Mouse (Mus musculus) stomach, embryonic 14.5 days (tissue): ENCODE data around the gene Srd5a1. TPM values are rescaled to one million over a fixed set of nuclear protein-coding genes. Genes with fewer than 3 reads are reported as not detected.

Source experiments
- ATAC-seq: fragments of 200-750 bp; cut with Nextera tagmentation; 2 replicates; pipeline ENCODE4 v1.8.0; 2017; ENCODE audit warnings: low read depth, moderate TSS enrichment; ENCODE audit not compliant: insufficient number of reproducible peaks, insufficient read depth, low FRiP score
- H3K27ac ChIP-seq: fragments of 300-500 bp; sonication (generic); 2 replicates; pipeline ENCODE4 v1.5.1; 2014; ENCODE audit warnings: mild to moderate bottlenecking, low read length, moderate library complexity, mixed read lengths
- H3K27me3 ChIP-seq: fragments of 300-500 bp; sonication (generic); 2 replicates; pipeline ENCODE4 v1.6.1; 2014; ENCODE audit warnings: low read length, control low read depth, mixed read lengths; ENCODE audit not compliant: control insufficient read depth, insufficient read depth
- H3K36me3 ChIP-seq: fragments of 300-500 bp; sonication (generic); 2 replicates; pipeline ENCODE4 v1.6.1; 2014; ENCODE audit warnings: mild to moderate bottlenecking, control low read depth, low read length, moderate library complexity, mixed read lengths; ENCODE audit not compliant: control insufficient read depth, insufficient read depth
- H3K4me1 ChIP-seq: fragments of 300-500 bp; sonication (generic); 2 replicates; pipeline ENCODE4 v1.6.1; 2014; ENCODE audit warnings: low read length, control low read depth, mixed read lengths; ENCODE audit not compliant: control insufficient read depth, insufficient read depth
- H3K4me2 ChIP-seq: fragments of 300-500 bp; sonication (generic); replicated peaks from 2 replicates; pipeline ENCODE4 v1.6.1; 2014; ENCODE audit warnings: low read depth, low read length, control low read depth
- H3K4me3 ChIP-seq: fragments of 300-500 bp; sonication (generic); 2 replicates; pipeline ENCODE4 v1.5.1; 2014; ENCODE audit warnings: low read depth, low read length, control low read depth
- H3K9ac ChIP-seq: fragments of 300-500 bp; sonication (generic); replicated peaks from 2 replicates; pipeline ENCODE4 v1.6.1; 2014; ENCODE audit warnings: low read depth, mild to moderate bottlenecking, control low read depth, low read length, moderate library complexity, mixed read lengths
- H3K9me3 ChIP-seq: fragments of 300-500 bp; sonication (generic); 2 replicates; pipeline ENCODE4 v1.6.1; 2016; ENCODE audit warnings: low read depth, low read length, control low read depth; ENCODE audit not compliant: control insufficient read depth
- WGBS: fragments of 180-500 bp; shearing (Covaris S2); extraction: QIAGEN DNeasy Blood & Tissue Kit; methylation state at CpG from one replicate; pipeline ENCODE4 v1.1.7; 2014; 5-methylcytosine and 5-hydroxymethylcytosine counted together
- polyA plus RNA-seq: library from polyadenylated mRNA; unstranded; fragments of >200 nt; fragmentation: Nextera tagmentation; extraction: Ambion mirVana; gene quantifications from 2 replicates; pipeline ENCODE4 v1.2.1, GENCODE M21; 2014

Srd5a1 gene
- polyA plus RNA-seq, 1 experiment from 2014 or later = 35.3 TPM

DNA sequence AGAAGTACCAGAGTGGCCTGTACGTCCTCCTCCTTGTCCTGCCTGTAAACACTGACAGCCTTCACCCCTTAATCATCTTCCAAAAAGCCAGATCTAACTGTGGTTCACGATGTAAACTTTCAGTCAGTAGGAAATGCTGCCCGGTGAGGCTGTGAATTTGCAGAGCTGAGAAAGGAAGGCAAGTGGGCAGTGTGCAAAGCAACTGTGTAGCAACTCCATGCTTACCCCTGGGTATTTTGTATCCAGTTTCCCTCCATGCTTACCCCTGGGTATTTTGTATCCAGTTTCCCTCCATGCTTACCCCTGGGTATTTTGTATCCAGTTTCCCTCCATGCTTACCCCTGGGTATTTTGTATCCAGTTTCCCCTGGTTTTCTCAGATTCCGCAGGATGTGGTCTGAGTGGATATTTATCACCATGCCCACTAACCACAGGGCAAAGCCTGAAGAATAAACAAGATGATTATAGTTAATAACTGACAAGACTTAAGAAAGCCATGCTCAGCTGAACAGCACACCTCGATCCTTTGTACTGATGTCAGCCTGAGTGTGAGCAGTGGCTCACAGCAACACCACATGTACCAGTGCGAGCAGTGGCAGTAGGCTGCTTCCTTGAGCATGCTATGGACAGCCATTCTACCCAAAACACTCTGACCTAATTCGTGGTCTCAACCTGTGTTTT, 16.5 kb downstream of the Srd5a1 start:
- H3K4me2 ChIP-seq = no peak overlapping the region
- no peaks in the 10 kb centered on the region for H3K4me1 ChIP-seq
- no peak for ATAC-seq
- no peak overlapping the region for H3K4me3 ChIP-seq
- WGBS = 76% methylated on average over 7 of the region's 7 CpGs
- H3K9ac ChIP-seq = no peak overlapping the region
- no peaks in the 10 kb centered on the region for H3K36me3 ChIP-seq
- H3K9me3 ChIP-seq = no peaks in the 10 kb centered on the region
- H3K27ac ChIP-seq = no peak overlapping the region
- H3K27me3 ChIP-seq = no peaks in the 10 kb centered on the region

DNA sequence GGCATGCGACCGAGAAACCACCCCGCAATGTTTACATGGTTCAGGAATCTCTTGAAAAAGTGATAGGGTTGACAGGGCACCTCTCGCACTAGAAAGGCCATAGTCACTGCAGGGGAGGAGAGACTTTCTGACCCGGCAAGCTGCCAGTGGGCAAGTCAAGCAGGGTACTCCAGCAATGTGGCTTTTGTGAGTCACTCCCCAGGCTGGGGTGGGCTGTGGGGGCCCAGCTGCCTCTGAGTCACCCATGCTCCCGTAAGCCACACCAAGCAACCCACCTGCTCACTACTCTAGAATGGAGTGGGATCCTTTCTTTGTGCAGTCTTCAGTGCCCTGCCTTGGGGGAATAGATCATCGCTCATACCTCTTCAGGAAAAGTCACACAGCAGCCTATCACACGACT, 17.8 kb downstream of the Srd5a1 start:
- no peak overlapping the region for H3K4me3 ChIP-seq
- H3K27ac ChIP-seq = no peak overlapping the region
- peak; percentile 50; the same call in 1 of the 2 replicates for ATAC-seq
- H3K4me2 ChIP-seq = no peak overlapping the region
- H3K36me3 ChIP-seq = no peaks in the 10 kb centered on the region
- H3K4me1 ChIP-seq = 0 out of 2 replicates have a peak, but pooled peaks cover under 1% of the 10 kb centered on the region
- no peaks in the 10 kb centered on the region for H3K9me3 ChIP-seq
- WGBS = 54% methylated on average over 8 of the region's 8 CpGs
- H3K9ac ChIP-seq = no peak overlapping the region
- no peaks in the 10 kb centered on the region for H3K27me3 ChIP-seq

DNA sequence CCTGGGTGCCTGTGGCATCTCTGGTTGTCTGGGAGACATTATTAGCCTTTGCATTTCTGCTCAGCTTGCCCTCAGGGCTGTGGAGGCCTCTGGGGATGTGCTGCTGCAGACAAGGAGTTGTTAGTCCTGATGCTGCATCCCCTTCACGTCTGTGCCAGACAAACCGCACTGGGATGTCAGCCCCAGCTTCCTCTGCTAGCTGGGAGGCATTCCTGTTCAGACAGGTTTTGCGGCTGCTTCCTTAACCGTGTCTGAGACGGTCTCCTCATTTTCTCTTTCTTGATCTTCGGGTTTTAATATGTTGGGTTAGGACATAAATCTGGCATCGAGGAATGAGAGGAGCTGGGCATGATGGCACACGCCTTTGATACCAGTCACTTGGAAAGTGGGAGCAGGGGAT, 19.0 kb downstream of the Srd5a1 start:
- Histone ChIP-seq H3K4me3 (no peak overlapping the region), H3K9ac (no peak overlapping the region), H3K4me1 (0 out of 2 replicates have a peak, but pooled peaks cover 3% of the 10 kb centered on the region), H3K4me2 (no peak overlapping the region), H3K27me3 (no peaks in the 10 kb centered on the region), H3K9me3 (no peaks in the 10 kb centered on the region), H3K27ac (no peak overlapping the region), H3K36me3 (no peaks in the 10 kb centered on the region)
- ATAC-seq = no peak
- WGBS = 75% methylated on average over 8 of the region's 8 CpGs

DNA sequence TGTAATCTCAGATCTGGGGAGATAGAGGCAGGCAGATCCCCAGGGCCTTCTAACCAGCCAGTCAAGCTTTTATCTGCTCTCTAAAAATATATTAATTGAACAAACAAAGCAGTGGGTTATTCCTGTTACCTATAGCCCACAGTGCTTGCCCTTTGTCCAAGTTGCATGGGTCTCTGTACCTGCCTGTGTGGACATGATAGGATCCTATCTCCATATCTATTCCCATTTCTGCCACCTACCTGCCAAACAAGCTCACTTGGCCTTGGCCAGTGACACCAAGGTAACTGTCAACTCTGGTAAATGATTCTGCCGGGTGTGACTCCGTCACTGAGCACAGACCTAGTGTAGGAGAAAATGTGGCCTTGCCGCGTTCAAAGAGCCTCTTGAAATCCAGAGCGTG, 19.9 kb downstream of the Srd5a1 start:
- no peaks in the 10 kb centered on the region for H3K36me3 ChIP-seq
- no peak overlapping the region for H3K4me2 ChIP-seq
- no peaks in the 10 kb centered on the region for H3K27me3 ChIP-seq
- H3K4me1 ChIP-seq = 0 out of 2 replicates have a peak, but pooled peaks cover 3% of the 10 kb centered on the region
- 87% methylated on average over 5 of the region's 5 CpGs for WGBS
- no peak for ATAC-seq
- H3K27ac ChIP-seq = no peak overlapping the region
- H3K9me3 ChIP-seq = no peaks in the 10 kb centered on the region
- H3K4me3 ChIP-seq = no peak overlapping the region
- H3K9ac ChIP-seq = no peak overlapping the region

DNA sequence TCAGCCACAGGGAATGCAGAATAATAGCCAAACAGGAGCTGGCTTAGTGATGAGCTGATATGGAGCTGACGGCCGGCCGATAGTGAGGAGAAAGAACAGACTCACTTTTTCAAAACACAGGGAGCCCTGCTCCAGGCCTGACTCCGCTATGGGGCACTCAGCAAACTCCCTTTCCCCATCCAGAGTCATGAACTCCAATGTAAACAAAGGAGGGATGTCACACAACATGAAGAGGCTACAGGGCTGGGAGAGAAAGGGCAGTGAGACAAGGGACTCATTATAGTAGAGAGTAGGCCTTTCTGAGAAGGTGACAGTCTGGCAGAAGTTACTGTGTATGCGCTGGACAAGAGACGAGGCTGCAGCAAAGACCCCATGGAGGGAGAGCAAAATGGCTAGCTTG, 23.0 kb downstream of the Srd5a1 start:
- 40% methylated on average over 6 of the region's 6 CpGs for WGBS
- Histone ChIP-seq H3K4me1 (0 out of 2 replicates have a peak, but pooled peaks cover 3% of the 10 kb centered on the region), H3K9ac (no peak overlapping the region), H3K9me3 (no peaks in the 10 kb centered on the region), H3K27me3 (no peaks in the 10 kb centered on the region), H3K4me2 (no peak overlapping the region), H3K27ac (no peak overlapping the region), H3K36me3 (no peaks in the 10 kb centered on the region), H3K4me3 (no peak overlapping the region)
- ATAC-seq = no peak

DNA sequence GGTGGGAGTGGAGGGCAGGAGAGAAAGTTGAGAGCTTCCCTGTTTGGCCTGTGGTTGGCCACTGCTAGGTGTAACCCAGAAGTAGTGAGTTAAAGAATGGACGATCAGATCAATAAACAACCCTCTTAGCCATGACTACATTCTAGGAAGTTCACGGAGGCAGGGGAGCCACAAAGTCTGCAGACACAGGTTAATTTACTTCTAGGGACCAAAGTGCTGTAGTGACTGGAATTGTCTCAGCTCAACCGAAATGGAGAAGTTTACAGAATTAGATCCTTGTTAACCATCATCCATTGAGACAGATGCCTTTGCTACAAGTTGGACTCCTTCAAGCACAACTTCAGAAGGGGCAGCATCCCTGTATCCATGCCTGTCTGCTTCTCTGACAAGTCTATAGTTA, 23.4 kb downstream of the Srd5a1 start:
- no peak overlapping the region for H3K4me3 ChIP-seq
- WGBS = 48% methylated on average over 3 of the region's 3 CpGs
- no peak for ATAC-seq
- H3K27me3 ChIP-seq = no peaks in the 10 kb centered on the region
- H3K27ac ChIP-seq = no peak overlapping the region
- no peaks in the 10 kb centered on the region for H3K9me3 ChIP-seq
- no peak overlapping the region for H3K4me2 ChIP-seq
- H3K9ac ChIP-seq = no peak overlapping the region
- 0 out of 2 replicates have a peak, but pooled peaks cover 3% of the 10 kb centered on the region for H3K4me1 ChIP-seq
- H3K36me3 ChIP-seq = no peaks in the 10 kb centered on the region

DNA sequence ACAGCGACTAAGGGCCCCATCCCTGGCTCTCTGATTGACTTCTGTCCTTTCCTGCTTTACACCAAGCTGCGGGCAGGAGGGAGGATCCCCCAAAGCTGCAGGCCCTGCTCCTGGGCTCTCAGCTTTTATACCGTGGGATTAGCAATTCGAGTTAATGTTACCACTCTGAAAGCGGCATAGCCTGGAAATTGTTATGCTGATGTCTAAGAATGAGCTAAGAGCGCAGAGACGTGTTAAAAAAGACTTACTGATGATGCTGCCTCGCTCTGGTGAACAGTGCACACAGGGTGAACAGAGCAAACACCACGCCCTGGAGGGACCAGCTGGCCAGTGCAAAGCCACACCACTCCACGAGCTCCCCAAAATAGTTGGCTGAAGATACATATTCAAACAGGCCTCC, 24.9 kb downstream of the Srd5a1 start:
- WGBS = 67% methylated on average over 10 of the region's 10 CpGs

DNA sequence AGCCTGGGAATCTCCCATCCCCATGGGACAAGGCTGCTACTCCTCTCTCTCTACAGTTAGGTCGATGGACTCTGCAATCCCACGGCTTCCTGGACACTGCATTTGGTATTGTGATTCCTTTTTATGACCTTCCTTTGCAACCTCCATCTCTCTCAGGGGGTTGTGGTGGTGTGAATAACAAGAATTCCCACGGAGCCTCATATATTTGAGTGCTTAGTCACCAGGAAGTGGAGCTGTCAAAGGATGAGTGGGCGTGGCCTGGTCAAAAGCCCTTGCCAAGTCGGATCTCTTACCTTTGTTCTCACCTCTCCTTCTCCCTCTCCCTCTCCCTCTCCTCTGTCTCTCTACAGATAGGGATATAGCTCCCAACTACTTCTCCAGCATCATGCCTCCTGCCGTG, 25.4 kb downstream of the Srd5a1 start:
- Histone ChIP-seq H3K27me3 (no peaks in the 10 kb centered on the region), H3K9me3 (no peaks in the 10 kb centered on the region), H3K4me1 (0 out of 2 replicates have a peak, but pooled peaks cover 3% of the 10 kb centered on the region), H3K4me2 (no peak overlapping the region), H3K36me3 (no peaks in the 10 kb centered on the region), H3K4me3 (no peak overlapping the region), H3K27ac (no peak overlapping the region), H3K9ac (no peak overlapping the region)
- no peak for ATAC-seq
- WGBS = 59% methylated on average over 6 of the region's 6 CpGs

More for the DNA sequence above, 24.9 kb downstream of the Srd5a1 start:
- Histone ChIP-seq H3K9me3 (no peaks in the 10 kb centered on the region), H3K9ac (no peak overlapping the region), H3K4me2 (no peak overlapping the region), H3K4me3 (no peak overlapping the region), H3K36me3 (no peaks in the 10 kb centered on the region), H3K4me1 (0 out of 2 replicates have a peak, but pooled peaks cover 3% of the 10 kb centered on the region), H3K27ac (no peak overlapping the region), H3K27me3 (no peaks in the 10 kb centered on the region)
- no peak for ATAC-seq

DNA sequence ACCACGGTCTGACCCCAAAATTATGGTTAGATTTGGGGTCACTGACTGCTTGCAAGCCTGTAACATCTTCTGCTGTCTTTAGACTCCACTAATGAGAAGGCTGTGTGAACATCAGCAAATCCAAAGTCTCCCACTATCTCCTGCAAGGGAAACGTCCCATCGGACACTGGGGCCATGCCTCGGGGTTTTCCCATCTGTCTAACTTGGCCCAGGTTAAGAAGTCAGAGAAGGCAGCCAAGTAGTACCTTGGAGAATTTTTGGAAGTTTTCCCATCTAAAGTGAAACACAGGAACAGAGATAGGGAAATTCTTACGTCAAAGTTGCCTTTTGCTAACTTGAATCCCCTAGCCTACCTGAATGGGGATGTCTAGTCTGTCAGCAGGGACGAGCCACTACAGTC, 27.7 kb downstream of the Srd5a1 start:
- Histone ChIP-seq H3K4me1 (0 out of 2 replicates have a peak, but pooled peaks cover 3% of the 10 kb centered on the region), H3K27ac (no peak overlapping the region), H3K4me2 (no peak overlapping the region), H3K9ac (no peak overlapping the region), H3K27me3 (no peaks in the 10 kb centered on the region), H3K36me3 (no peaks in the 10 kb centered on the region), H3K9me3 (no peaks in the 10 kb centered on the region), H3K4me3 (no peak overlapping the region)
- ATAC-seq = no peak
- WGBS = 86% methylated on average over 6 of the region's 6 CpGs
